Mouse (Mus musculus) gastrocnemius, adult 2 months (tissue): ENCODE measurements at regions not wholly inside any gene's neighbourhood (a gene's known extent, or its start where the extent isn't known, plus 50 kb on each side); places are given as distances from the start of the nearest gene placed in this dataset.

ENCODE experiments used
- DNase-seq: peaks from one replicate; pipeline ENCODE4 v3.0.0; 2022
- H3K27ac ChIP-seq: fragments of 200-600 bp; 2 replicates; pipeline ENCODE4 v1.8.1; 2022; ENCODE audit warnings: mild to moderate bottlenecking
- H3K4me3 ChIP-seq: fragments of 200-600 bp; 2 replicates; pipeline ENCODE4 v1.8.1; 2022; ENCODE audit warnings: mild to moderate bottlenecking, moderate library complexity
- CTCF ChIP-seq: fragments of 200-600 bp; IDR thresholded peaks from 2 replicates; pipeline ENCODE4 v1.8.1; 2022; ENCODE audit warnings: antibody characterized with exemption, mild to moderate bottlenecking, moderate library complexity
- intact Hi-C: fragments of 180-260 bp; cut with DNase I; formaldehyde crosslinking; loops from one replicate; pipeline ENCODE4 v1.15.1; 2025

- no peak for TF ChIP-seq CTCF
- intact Hi-C loops, result no loop called here
- no peak for DNase-seq
- no peak overlapping the region for H3K4me3 ChIP-seq
- H3K27ac ChIP-seq, result no peak overlapping the region
These were observed 200.7 kb upstream of the Meis1 start for GRCm38 (mm10) chr11:19219476-19219875.

- Histone ChIP-seq H3K27ac (no peak overlapping the region), H3K4me3 (no peak overlapping the region)
- DNase-seq, result no peak
- TF ChIP-seq CTCF, result no peak
- intact Hi-C loops, result no loop called here
These were observed 202.7 kb upstream of the Meis1 start for GRCm38 (mm10) chr11:19221442-19221841.

GRCm38 (mm10) chr11:19226756-19227155, 208.0 kb upstream of the Meis1 start:
- TF ChIP-seq CTCF, result no peak
- intact Hi-C loops, result no loop called here
- no peak for DNase-seq
- Histone ChIP-seq H3K4me3 (no peak overlapping the region), H3K27ac (no peak overlapping the region)

GRCm38 (mm10) chr11:19227716-19228115, 208.9 kb upstream of the Meis1 start:
- no peak for DNase-seq
- Histone ChIP-seq H3K27ac (no peak overlapping the region), H3K4me3 (no peak overlapping the region)
- intact Hi-C loops, result no loop called here
- no peak for TF ChIP-seq CTCF

GRCm38 (mm10) chr11:19246390-19247114, 227.8 kb upstream of the Meis1 start:
- TF ChIP-seq CTCF, result no peak
- intact Hi-C loops, result no loop called here
- no peak overlapping the region for H3K4me3 ChIP-seq

GRCm38 (mm10) chr11:19253605-19254004, 234.8 kb upstream of the Meis1 start:
- no peak for TF ChIP-seq CTCF
- no peak for DNase-seq
- Histone ChIP-seq H3K27ac (no peak overlapping the region), H3K4me3 (no peak overlapping the region)
- intact Hi-C loops, result no loop called here

More at GRCm38 (mm10) chr11:19246390-19247114, 227.8 kb upstream of the Meis1 start:
- DNase-seq, result no peak
- no peak overlapping the region for H3K27ac ChIP-seq

- no peak overlapping the region for H3K27ac ChIP-seq
- DNase-seq, result no peak
- H3K4me3 ChIP-seq, result no peak overlapping the region
- no peak for TF ChIP-seq CTCF
- intact Hi-C loops, result no loop called here
These were observed 235.4 kb upstream of the Meis1 start for GRCm38 (mm10) chr11:19254183-19254582.

GRCm38 (mm10) chr11:19257549-19257948, 238.8 kb upstream of the Meis1 start:
- TF ChIP-seq CTCF, result no peak
- Histone ChIP-seq H3K4me3 (no peak overlapping the region), H3K27ac (no peak overlapping the region)
- intact Hi-C loops, result no loop called here
- DNase-seq, result no peak

GRCm38 (mm10) chr11:19262832-19263231, 244.0 kb upstream of the Meis1 start:
- no peak for TF ChIP-seq CTCF
- Histone ChIP-seq H3K4me3 (no peak overlapping the region), H3K27ac (no peak overlapping the region)
- no peak for DNase-seq
- intact Hi-C loops, result no loop called here

GRCm38 (mm10) chr11:19264798-19265671, 246.2 kb upstream of the Meis1 start:
- no peak for DNase-seq
- intact Hi-C loops, result no loop called here
- no peak overlapping the region for H3K27ac ChIP-seq
- no peak for TF ChIP-seq CTCF
- no peak overlapping the region for H3K4me3 ChIP-seq

- Histone ChIP-seq H3K27ac (no peak overlapping the region), H3K4me3 (no peak overlapping the region)
- intact Hi-C loops, result no loop called here
- no peak for DNase-seq
- no peak for TF ChIP-seq CTCF
These were observed 246.8 kb upstream of the Meis1 start for GRCm38 (mm10) chr11:19265672-19265972.

GRCm38 (mm10) chr11:19290971-19291370, 272.2 kb upstream of the Meis1 start:
- TF ChIP-seq CTCF, result no peak
- intact Hi-C loops, result no loop called here
- Histone ChIP-seq H3K4me3 (no peak overlapping the region), H3K27ac (no peak overlapping the region)
- DNase-seq, result no peak

- Histone ChIP-seq H3K27ac (no peak overlapping the region), H3K4me3 (no peak overlapping the region)
- intact Hi-C loops, result no loop called here
- DNase-seq, result no peak
- TF ChIP-seq CTCF, result no peak
These were observed 280.6 kb upstream of the Meis1 start for GRCm38 (mm10) chr11:19299411-19299810.
